Mouse (Mus musculus): ENCODE measurements around the gene Cdk7.
A peak's percentile ranks its signal among the peaks of the same experiment; 100 is the strongest.

Cdk7 gene

GRCm38 (mm10) chr13:100724051-100724754, 6.5 kb downstream of the Cdk7 start:
- no peak for DNase-seq

DNA sequence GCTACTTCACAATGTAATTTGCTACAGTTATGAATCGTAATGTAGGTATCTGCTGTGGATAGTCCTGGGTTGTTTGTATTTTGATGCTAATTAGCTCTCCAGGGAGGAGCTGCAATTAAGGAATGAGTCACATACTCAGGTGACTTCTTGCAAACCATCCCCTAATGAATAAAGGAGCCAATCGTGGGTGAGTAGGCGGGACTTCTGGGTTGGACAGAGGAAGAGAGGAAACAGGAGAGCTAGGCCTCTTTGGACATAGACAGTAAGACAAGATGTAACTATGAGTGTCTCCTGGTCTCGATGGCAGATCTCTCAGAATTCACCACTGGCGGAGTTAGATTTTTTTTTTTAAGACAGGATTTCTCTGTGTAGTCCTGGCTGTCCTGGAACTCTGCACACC, 9.1 kb downstream of the Cdk7 start:
- no peak for DNase-seq

DNA sequence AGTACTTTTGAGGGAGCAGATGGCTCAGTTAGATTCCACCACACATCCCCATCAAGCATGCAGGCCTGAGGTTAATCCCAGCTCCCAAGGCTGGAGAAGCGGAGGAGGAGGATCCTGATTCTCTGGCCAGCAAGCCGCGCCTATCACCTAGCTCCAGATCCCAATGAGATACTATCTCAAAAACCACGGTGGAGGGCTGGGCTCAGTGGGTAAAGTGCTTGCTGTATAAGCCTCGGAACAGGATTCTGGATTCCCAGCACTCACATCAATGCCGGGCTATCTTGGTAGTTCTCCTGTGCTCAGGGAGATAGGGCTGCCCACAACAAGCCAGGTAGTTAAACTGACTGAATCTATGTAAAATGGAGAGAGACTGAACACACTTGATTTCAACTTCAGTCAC, 15.3 kb downstream of the Cdk7 start:
- DNase-seq: no peak

DNA sequence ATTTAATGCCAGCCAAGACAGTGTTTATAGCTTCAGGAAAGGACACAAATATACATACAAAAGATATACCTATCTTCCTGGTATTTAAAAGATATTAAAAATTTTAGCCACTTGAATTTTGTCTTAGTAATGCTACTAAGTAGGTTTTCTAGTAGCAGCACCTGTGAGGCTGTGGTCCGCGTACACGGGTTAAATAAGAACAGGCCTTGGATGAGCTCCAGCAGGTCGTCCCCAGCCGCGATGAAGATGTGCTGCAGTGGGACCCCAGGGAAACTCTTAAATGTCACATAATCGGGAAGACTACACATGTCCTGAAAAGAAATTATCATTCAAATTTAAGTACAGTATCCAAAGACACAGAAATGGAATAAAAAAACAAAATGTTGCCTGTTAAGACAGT, 24.5 kb downstream of the Cdk7 start:
- DNase-seq: no peak

- no peak for DNase-seq
Observed at GRCm38 (mm10) chr13:100703468-100703867, 27.3 kb downstream of the Cdk7 start.

GRCm38 (mm10) chr13:100698866-100699265, 31.9 kb downstream of the Cdk7 start:
- no peak for DNase-seq

DNA sequence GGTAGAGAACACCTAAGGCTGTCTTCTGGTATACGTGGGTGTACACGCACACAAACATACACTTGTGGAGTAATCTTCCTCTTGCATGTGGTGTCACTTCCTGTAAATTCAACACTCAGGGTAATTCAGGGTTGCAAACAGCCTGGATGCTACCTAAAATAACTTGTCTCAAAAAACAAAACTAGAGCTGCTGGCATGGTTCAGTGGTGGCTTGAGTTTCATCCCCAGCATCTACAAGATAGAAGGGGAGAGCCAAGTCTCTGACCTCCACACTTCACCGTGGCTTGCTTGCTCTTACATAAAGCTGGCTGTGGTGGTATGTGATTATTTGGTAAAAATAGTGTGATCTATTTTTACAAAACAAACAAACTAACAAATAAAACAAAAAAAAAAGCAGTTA, 33.2 kb downstream of the Cdk7 start:
- DNase-seq: no peak

DNA sequence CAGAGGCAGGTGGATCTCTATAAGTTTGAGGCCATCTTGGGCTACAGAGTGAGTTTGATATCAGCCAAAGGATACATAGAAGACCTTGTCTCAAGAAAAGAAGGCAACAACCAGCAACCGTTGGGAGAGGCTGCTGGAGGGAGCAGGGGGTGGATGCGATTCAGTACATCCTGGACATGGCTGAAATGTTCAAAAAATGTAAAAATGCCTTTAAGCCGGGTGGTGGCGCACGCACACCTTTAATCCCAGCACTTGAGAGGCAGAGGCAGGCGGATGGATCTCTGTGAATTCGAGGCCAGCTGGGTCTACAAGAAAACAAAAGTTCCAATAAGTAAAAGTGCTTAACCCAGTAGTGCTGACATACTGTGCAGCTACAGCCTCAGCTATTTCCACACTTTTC, 43.2 kb downstream of the Cdk7 start:
- DNase-seq: no peak

DNA sequence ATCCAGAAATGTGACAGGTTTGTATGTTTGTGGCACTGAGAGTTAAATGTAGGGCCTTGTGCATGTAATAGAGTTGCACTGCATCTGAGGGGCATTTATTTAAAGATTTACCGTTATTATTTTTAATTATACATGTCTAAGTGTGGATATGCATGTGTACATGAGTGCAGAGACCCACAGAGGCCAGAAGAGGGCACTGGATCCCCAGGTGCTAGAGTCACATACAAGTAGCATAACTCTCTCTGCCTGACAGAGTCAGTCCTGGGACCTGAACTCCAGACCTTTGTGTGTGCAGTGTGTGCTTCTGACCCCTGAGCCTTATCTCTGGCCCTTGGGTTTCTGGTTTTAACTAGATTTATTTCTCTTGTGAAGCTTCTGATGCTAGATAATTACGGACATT, 46.4 kb downstream of the Cdk7 start:
- no peak for DNase-seq

DNA sequence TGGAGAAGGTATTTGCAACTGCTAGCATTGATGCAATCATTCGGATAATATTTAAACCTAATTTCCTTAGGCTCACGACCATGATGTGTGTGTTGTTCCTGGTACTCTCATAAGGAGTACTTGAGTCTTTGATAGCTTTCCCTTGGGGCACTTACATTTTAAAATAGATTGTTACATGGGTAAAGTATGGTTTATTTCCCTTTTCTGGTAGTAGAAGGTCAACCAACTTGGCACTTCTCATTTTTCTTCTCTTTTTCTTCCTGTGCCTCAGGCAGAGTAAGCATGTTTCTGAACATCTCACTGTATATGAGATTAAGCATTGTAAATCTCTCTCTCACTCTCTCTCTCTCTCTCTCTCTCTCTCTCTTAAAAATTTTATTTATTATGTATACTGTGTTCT, 47.9 kb downstream of the Cdk7 start:
- DNase-seq: no peak

GRCm38 (mm10) chr13:100681615-100682014, 49.1 kb downstream of the Cdk7 start:
- no peak for DNase-seq

DNA sequence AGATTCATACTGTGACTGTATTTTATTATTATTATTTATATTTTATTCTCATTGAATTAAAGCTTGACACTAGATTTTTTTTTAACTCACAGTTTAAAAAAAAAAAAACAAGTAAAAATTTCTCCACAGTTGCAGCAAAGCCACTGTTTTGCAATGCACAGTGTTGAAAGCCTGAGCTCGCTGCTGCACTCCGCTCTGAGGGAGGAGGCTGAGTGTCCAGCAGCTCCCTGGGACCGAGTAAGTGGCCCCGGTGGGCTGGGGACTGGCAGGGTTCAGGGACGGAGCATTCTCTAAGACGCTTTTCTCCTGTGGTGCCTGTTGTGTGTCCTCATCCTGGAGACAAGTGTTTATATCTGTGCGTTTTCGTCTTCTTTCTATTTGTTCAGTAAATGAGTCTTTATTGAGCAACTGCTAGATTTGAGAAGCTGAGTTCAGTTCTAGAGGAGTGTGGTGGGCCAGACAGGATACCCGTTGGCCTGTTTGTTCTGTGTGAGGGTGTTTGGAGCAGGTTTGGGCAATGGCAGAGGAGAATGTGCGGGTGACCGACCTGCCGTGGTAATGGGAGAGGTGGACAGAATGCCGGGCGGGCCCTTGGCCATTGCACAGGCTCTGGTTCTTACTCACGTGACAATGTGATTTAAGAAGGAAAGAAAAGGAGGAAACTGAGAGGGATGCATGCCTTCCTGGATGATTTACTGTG, 54.7 kb downstream of the Cdk7 start:
- no peak for DNase-seq

DNA sequence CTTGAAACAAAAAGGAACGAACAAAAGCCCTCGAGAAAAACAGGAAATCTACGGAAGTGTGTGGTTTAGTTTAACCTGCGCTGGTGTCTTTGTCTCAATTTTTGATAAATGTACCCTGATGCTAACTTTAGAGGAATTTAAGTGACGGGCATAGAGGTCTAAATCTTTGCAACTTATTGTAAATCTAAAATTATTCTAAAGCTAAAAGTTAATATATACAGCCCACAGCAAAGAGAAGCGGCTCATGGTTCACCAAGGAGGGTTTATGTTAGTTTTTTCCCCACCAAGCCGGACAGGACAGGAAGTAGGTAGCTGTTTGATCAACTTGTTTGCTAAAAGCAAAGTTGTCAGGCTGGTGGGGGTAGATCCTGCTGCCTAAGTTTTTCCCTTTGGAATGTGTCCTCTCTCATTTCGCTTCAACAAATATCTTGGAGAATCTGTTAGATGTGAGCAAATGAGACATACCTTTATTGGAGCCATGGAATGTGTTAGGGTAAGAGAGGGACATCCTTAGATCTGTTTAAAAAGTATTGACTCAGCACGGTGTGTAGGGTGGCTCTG, 60.5 kb downstream of the Cdk7 start:
- DNase-seq: no peak

- peak; percentile 12 to 30 for DNase-seq
Observed at GRCm38 (mm10) chr13:100669291-100670022, 61.3 kb downstream of the Cdk7 start, which contains the start of gene Ccdc125. Gene Ccdc125, plus strand, starts transcription at chr13:100669717.

DNA sequence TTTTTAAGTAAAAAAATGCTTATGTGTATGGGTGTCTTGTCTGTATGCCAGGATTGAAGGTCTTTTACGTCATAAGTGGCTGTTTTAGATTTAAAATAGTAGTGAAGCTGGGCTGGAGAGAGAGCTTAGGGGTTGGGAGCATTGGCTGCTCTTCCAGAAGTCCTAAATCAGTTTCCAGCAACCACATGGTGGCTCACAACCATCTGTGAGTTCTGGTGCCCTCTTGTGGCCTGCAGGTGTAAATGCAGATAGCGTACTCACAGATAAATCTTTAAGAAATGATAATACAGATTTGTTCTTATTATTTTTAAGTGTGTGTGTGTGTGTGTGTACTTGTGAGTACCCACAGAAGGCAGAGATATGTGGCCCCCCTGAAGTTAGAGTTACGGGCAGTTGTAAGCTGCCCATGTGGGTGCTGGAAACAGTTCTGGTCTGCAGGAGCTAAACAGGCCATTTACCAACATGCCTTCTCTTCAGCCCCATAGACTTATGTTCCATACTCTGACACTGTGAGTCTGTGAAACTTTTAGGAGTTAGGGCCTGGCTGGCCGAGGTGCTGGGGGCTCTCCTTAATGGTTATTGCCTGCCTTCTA, 70.8 kb downstream of the Cdk7 start:
- peak; percentile 50 to 74 for DNase-seq

GRCm38 (mm10) chr13:100658091-100658490, 72.6 kb downstream of the Cdk7 start:
- no peak for DNase-seq

All from cerebellum, postnatal 25 days (tissue).